Mouse (Mus musculus) ES-E14 (cell line): ENCODE measurements at regions not wholly inside any gene's neighbourhood (a gene's known extent, or its start where the extent isn't known, plus 50 kb on each side); places are given as distances from the start of the nearest gene placed in this dataset.

ENCODE experiments used
- CHD2 ChIP-seq: IDR thresholded peaks from 2 replicates; pipeline ENCODE4 v1.6.1; 2014; ENCODE audit warnings: mild to moderate bottlenecking, low read depth, low read length, inconsistent platforms
- HCFC1 ChIP-seq: IDR thresholded peaks from 2 replicates; pipeline ENCODE4 v1.6.1; 2012; ENCODE audit warnings: low read length, inconsistent platforms, borderline replicate concordance; ENCODE audit not compliant: insufficient read depth
- ZC3H11A ChIP-seq: IDR thresholded peaks from 2 replicates; pipeline ENCODE4 v1.6.1; 2012; ENCODE audit warnings: low read depth, mild to moderate bottlenecking, inconsistent platforms, low read length, borderline replicate concordance

DNA sequence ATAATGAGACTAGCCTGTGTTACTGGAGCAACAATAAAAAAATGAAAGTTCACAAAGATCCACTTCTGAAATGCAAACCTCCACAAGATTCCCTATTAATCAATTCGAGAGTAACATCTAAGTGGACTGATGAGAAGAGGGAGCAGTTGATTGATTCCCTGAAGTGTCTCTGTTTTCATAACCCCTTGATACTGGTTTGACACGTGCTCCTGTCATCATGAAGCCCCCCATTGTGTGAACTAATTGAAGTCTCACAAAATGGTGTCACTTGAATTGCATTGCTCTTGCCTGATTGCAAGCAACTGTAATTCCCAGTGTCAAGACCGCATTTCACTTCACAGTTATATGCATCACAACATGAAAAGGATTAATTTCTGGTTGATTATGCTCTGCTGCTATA lies 1501.8 kb downstream of the Fam181b start:
- no peak for TF ChIP-seq HCFC1
- no peak for TF ChIP-seq CHD2
- no peak for TF ChIP-seq ZC3H11A
